Mouse (Mus musculus) stomach, postnatal 0 days (tissue): ENCODE measurements around the gene Hectd4.

Experiments
- CTCF ChIP-seq: IDR thresholded peaks from 2 replicates; pipeline ENCODE4 v1.5.1; 2016; ENCODE audit warnings: antibody characterized with exemption, low read depth, mild to moderate bottlenecking, moderate library complexity
- EP300 ChIP-seq: optimal IDR thresholded peaks from 2 replicates; pipeline ENCODE3; 2016; ENCODE audit warnings: antibody characterized with exemption

- no peak for TF ChIP-seq CTCF
- no peak for TF ChIP-seq EP300
Measured at GRCm38 (mm10) chr5:121385461-121386119, 165.6 kb downstream of the Hectd4 start, which contains the start of gene Trafd1.
